Mouse (Mus musculus) heart, embryonic 14.5 days (tissue): ENCODE results near the gene Sowaha. TPM values are rescaled to one million over a fixed set of nuclear protein-coding genes. Genes with fewer than 3 reads are reported as not detected.

Source experiments
- ATAC-seq: fragments of 200-750 bp; cut with Nextera tagmentation; 2 replicates; pipeline ENCODE4 v1.8.0; 2017; ENCODE audit warnings: low read depth, moderate TSS enrichment; ENCODE audit not compliant: insufficient number of reproducible peaks, insufficient read depth, low FRiP score
- H3K27ac ChIP-seq, 2 experiments: fragments of 200-500 bp in 1 of 2; fragments of 300-500 bp in 1 of 2; sonication (generic) in 1 of 2; replicated peaks in 1 of 2; 2 replicates each; pipeline ENCODE4 v1.5.1; 2012 to 2014; ENCODE audit warnings: low read depth in 2 of 2, low read length in 2 of 2, control low read depth in 1 of 2, mild to moderate bottlenecking in 1 of 2, mixed read lengths in 1 of 2; ENCODE audit not compliant: control insufficient read depth in 1 of 2, insufficient read depth in 1 of 2
- H3K27me3 ChIP-seq: fragments of 300-500 bp; sonication (generic); 2 replicates; pipeline ENCODE4 v1.6.1; 2014; ENCODE audit warnings: mild to moderate bottlenecking, low read length, control low read depth; ENCODE audit not compliant: control insufficient read depth, insufficient read depth
- H3K36me3 ChIP-seq: fragments of 300-500 bp; sonication (generic); 2 replicates; pipeline ENCODE4 v1.6.1; 2014; ENCODE audit warnings: mild to moderate bottlenecking, control low read depth, low read length, mixed read lengths; ENCODE audit not compliant: control insufficient read depth, insufficient read depth
- H3K4me1 ChIP-seq, 2 experiments: fragments of 200-500 bp in 1 of 2; fragments of 300-500 bp in 1 of 2; sonication (generic) in 1 of 2; 2 replicates each; pipeline ENCODE4 v1.6.1; 2012 to 2014; ENCODE audit warnings: low read length in 2 of 2, control low read depth in 1 of 2, mixed read lengths in 1 of 2; ENCODE audit not compliant: control insufficient read depth in 2 of 2, insufficient read depth in 2 of 2
- H3K4me2 ChIP-seq: fragments of 300-500 bp; sonication (generic); 2 replicates; pipeline ENCODE4 v1.6.1; 2014; ENCODE audit warnings: mild to moderate bottlenecking, low read length
- H3K4me3 ChIP-seq, 2 experiments: fragments of 200-500 bp in 1 of 2; fragments of 300-500 bp in 1 of 2; sonication (generic) in 1 of 2; 2 replicates each; pipeline ENCODE4 v1.5.1; 2012 to 2014; ENCODE audit warnings: low read length in 2 of 2, mild to moderate bottlenecking in 2 of 2, control low read depth in 1 of 2, low read depth in 1 of 2, moderate library complexity in 1 of 2; ENCODE audit not compliant: control insufficient read depth in 1 of 2, insufficient read depth in 1 of 2
- H3K9ac ChIP-seq: fragments of 300-500 bp; sonication (generic); 2 replicates; pipeline ENCODE4 v1.6.1; 2014; ENCODE audit warnings: mild to moderate bottlenecking, low read length
- H3K9me3 ChIP-seq: fragments of 300-500 bp; sonication (generic); 2 replicates; pipeline ENCODE4 v1.6.1; 2016; ENCODE audit warnings: low read length, control low read depth; ENCODE audit not compliant: control insufficient read depth
- WGBS: fragments of 180-500 bp; shearing (Covaris S2); extraction: QIAGEN DNeasy Blood & Tissue Kit; methylation state at CpG from one replicate; pipeline ENCODE4 v1.1.7; 2014; 5-methylcytosine and 5-hydroxymethylcytosine counted together
- polyA plus RNA-seq: library from polyadenylated mRNA; unstranded; fragments of >200 nt; fragmentation: Nextera tagmentation; extraction: Ambion mirVana; gene quantifications from 2 replicates; pipeline ENCODE4 v1.2.1, GENCODE M21; 2014

The Sowaha gene
- polyA plus RNA-seq, 1 experiment from 2014 or later, result 0.18 TPM

DNA sequence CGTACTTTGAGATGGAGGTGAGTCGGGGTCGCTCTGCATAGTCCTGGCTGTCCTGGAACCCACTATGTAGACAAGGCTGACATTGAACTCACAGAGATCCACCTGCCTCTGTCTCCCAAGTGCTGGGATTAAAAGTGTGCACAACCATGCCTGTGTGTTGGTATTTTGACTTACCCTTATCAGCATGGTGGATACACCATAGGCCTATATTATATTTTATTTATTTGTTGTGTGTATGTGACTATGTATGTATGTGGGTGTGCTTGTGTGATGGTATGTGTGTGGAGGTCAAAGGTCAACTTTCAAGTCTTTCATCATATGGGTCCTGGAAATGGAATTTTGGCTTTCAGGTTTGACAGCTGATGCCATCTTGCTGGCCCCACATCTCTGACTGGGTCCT, 42.3 kb upstream of the Sowaha start:
- no peaks in the 10 kb centered on the region for H3K9me3 ChIP-seq
- ATAC-seq, result no peak
- H3K4me2 ChIP-seq, result no peak overlapping the region
- H3K27ac ChIP-seq, result no peak overlapping the region
- H3K36me3 ChIP-seq, result no peaks in the 10 kb centered on the region
- 89% methylated on average over 3 of the region's 3 CpGs for whole genome bisulfite sequencing
- H3K4me3 ChIP-seq, result no peak overlapping the region
- H3K27me3 ChIP-seq, result no peaks in the 10 kb centered on the region
- H3K9ac ChIP-seq, result no peak overlapping the region
- H3K4me1 ChIP-seq, result peaks cover 37 to 50% of the 10 kb centered on the region in 2 experiments

DNA sequence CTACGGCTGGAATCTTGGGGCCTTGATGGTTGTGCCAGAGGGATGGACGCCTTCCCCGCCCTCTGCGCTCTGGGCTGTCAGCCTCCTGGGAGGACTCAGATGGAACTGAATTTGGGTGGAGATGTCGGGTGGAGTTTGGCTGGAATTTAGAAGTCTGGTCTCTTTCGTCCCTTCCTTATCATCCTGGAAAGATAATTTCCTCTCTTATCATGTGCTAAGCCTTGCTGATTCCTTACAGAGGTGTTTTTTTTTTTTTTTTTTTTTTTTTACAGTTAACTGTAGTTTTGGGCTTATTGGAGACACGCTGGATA, 41.7 kb upstream of the Sowaha start:
- H3K4me1 ChIP-seq, result peaks cover 37 to 50% of the 10 kb centered on the region in 2 experiments
- ATAC-seq, result no peak
- H3K4me2 ChIP-seq, result peak overlapping the region; percentile 83
- H3K27me3 ChIP-seq, result no peaks in the 10 kb centered on the region
- peak overlapping the region; percentile 89; the same call in 1 of the 2 replicates for H3K9ac ChIP-seq
- peak overlapping the region in 1 of 2 experiments; percentile 81; a peak in 1 of 4 replicates for H3K27ac ChIP-seq
- 0 out of 4 replicates have a peak overlapping the region, but pooled peaks of 1 of the 2 experiments have one; percentile 95 for H3K4me3 ChIP-seq
- H3K9me3 ChIP-seq, result no peaks in the 10 kb centered on the region
- WGBS, result 38% methylated on average over 7 of the region's 7 CpGs
- H3K36me3 ChIP-seq, result no peaks in the 10 kb centered on the region

DNA sequence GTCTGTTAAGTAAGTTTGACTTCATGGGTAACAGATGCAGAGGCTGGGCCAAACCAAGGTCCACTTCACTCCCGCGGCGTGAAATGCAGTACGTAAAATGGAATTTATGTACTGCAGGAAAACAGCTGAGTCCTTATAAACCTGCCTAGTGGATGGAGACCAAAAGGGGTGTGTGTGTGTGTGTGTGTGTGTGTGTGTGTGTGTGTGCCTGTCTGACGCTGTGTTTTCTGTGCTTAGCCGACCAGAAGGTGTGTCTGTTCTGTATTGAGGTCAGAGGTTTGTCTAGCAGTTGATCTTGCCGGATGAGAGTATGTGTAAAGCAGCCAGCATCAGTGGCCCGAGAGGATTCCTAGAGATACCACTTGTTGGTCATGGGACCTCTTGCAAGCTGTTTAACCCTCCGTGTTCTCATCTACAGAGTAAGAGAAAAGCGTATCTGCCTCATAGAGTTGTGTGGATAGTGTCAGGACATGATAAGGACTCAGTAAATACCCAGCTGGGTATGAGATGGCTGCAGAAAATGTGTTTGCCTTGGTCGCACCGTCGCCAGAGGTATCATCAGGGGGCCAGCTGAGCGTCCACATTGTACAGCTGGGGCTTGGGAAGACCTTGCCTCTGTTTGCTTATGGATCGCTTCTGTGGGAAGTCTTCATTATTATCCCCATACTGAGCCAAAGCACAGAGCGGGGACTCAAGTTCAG, 41.2 kb upstream of the Sowaha start:
- H3K4me3 ChIP-seq, result peak overlapping the region; percentile 57 to 95
- no peaks in the 10 kb centered on the region for H3K9me3 ChIP-seq
- peak overlapping the region; percentile 89 for H3K9ac ChIP-seq
- no peaks in the 10 kb centered on the region for H3K27me3 ChIP-seq
- H3K4me2 ChIP-seq, result peak overlapping the region; percentile 83
- 22% methylated on average over 16 of the region's 16 CpGs for WGBS
- H3K27ac ChIP-seq, result peak overlapping the region; percentile 36 to 81; a peak in 3 of 4 replicates
- ATAC-seq, result no peak
- H3K36me3 ChIP-seq, result no peaks in the 10 kb centered on the region
- H3K4me1 ChIP-seq, result peaks cover 37 to 47% of the 10 kb centered on the region in 2 experiments

GRCm38 (mm10) chr11:53520122-53520978, 40.3 kb upstream of the Sowaha start:
- Histone ChIP-seq H3K4me3 (peak overlapping the region; percentile 57 to 95), H3K4me1 (peaks cover 29 to 37% of the 10 kb centered on the region in 2 experiments)
- under 1% methylated on average over 24 of the region's 24 CpGs for WGBS

DNA sequence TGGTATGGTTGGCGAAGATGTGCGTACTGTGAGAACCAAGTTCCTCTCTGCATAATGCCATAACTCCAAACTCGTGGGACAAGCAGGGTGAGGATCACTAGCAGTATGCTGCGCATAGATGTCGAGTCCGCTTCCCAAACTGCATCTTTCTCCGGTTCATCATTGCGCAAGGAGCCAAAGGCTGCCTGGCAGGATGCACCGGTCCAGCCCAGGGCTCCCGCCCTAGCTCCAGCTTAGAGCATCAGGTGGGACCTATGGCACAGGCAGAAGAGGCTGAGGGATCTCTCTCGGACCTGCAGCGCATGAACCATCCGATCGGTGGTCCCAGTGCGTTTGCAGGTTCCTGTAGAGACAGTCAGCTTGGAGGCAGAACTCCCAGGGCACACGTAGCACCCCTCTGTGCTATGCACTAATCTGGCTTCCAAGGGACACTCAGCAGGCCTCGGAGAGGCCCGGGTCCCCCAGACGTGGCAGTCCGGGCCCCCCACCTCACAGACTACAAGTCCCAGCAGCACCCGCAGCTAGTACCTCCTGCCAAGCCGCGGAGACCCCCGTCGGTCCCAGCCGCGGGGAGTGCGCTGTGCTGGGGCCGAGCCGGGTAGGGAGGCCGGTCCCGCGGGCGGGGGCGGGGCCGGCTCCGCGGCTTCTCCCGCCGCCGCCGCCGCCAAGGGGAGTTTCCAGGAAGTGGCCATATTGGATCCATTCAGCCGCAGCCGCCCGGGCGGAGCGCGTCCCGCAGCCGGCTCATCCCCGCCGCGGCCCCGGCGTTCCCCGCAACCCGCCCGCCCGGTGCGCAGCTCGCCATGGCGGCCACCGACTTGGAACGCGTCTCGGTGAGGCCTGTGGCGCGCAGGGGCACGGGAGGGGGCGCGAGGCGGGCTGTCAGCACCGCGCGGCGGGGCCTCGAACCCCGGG, 39.4 kb upstream of the Sowaha start, which contains the start of gene Sept8:
Gene Sept8 (plus strand): TSS at position 51 of the 915 bp plus-strand sequence.
- Histone ChIP-seq H3K4me3 (peak within 1 kb of the TSS; percentile 57 to 95), H3K27me3 (no peaks in the 10 kb centered on the region), H3K4me2 (peak within 1 kb of the TSS; percentile 83), H3K9ac (peak within 1 kb of the TSS; percentile 89), H3K36me3 (no peaks in the 10 kb centered on the region), H3K9me3 (no peaks in the 10 kb centered on the region), H3K4me1 (peaks cover 21 to 32% of the 10 kb centered on the region in 2 experiments), H3K27ac (peak within 1 kb of the TSS; percentile 47 to 81; a peak in 2 of 4 replicates)
- WGBS, result 5% methylated on average over 75 of the region's 79 CpGs
- peak; percentile 64 for ATAC-seq

More at GRCm38 (mm10) chr11:53520122-53520978, 40.3 kb upstream of the Sowaha start:
- H3K4me2 ChIP-seq, result peak overlapping the region; percentile 83
- ATAC-seq, result no peak
- peak overlapping the region; percentile 47 to 81 for H3K27ac ChIP-seq
- no peaks in the 10 kb centered on the region for H3K36me3 ChIP-seq
- no peaks in the 10 kb centered on the region for H3K9me3 ChIP-seq
- H3K27me3 ChIP-seq, result no peaks in the 10 kb centered on the region
- H3K9ac ChIP-seq, result peak overlapping the region; percentile 89

DNA sequence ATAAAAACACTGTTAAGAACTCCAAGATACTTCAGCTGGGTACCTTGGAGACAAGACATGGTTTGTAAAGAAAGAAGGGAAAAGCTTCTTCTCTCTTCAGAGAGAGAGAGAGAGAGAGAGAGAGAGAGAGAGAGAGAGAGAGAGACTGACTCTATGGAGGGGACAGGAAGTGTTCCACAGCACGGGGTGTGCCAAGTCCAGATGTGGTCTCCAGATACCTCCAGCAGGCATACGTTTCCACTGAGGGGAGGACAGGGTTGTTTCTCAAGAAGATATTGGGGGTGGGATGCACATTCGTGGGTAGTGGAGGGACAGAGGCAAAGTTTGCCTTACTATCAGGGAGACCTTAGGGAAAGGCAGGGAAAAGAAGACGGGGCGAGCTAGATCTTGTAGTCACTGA, 38.7 kb upstream of the Sowaha start:
- no peaks in the 10 kb centered on the region for H3K9me3 ChIP-seq

More for the DNA sequence above, 38.7 kb upstream of the Sowaha start:
- Histone ChIP-seq H3K36me3 (no peaks in the 10 kb centered on the region), H3K4me3 (no peak overlapping the region), H3K4me2 (peak overlapping the region; percentile 83), H3K9ac (no peak overlapping the region), H3K27me3 (no peaks in the 10 kb centered on the region), H3K27ac (no peak overlapping the region), H3K4me1 (peaks cover 21 to 32% of the 10 kb centered on the region in 2 experiments)
- no peak for ATAC-seq
- 48% methylated on average over 5 of the region's 5 CpGs for WGBS
